Mouse (Mus musculus): ENCODE data around the gene Pak1.
"Not testable (repeated sequence)": the region's sequence is repeated elsewhere in the genome, so short reads cannot be mapped to it uniquely, and the experiment has no call there.

Gene Pak1

DNA sequence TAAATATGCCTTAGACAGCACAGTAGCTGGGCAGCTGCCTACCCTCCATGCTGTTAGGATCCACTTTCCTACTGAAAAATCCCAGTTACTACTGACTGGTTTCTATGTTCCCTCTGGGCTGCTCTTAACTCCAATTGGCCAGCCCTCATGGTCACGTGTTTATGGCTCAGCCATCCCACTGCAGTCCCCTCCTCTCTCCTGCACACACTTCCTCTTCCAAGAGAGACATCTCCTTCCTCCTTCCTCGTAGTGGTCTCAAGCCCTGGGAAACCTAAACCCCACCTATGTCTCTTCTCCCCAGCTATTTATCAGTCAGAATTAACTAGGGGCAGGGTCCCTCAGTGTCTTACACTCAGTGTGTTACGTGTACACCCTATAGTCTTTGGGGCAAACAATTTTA is 61.2 kb downstream of the Pak1 start:
- not testable (repeated sequence) for DNase-seq (ENCODE audit: low read depth, low spot score)

DNA sequence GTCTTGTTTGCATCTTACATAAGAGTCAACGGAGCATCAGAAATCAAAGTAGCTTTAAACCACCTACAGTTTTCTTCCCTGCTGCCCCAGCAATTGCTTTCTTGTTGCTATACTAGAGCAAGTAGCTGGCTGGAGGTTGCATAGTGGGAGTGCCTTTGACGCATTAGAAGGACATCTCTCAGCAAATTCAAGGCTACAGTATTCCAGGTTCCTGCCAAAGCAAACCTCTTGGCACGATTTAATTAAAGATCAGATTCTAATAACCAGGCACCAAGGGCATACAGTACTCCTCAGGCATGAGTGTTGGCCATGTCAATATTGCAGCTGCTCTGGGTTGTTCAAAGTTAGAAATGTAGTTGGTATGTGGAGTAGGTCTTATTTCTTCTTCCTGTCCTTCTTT is 62.0 kb downstream of the Pak1 start:
- DNase-seq (ENCODE audit: low read depth, low spot score): no peak

DNA sequence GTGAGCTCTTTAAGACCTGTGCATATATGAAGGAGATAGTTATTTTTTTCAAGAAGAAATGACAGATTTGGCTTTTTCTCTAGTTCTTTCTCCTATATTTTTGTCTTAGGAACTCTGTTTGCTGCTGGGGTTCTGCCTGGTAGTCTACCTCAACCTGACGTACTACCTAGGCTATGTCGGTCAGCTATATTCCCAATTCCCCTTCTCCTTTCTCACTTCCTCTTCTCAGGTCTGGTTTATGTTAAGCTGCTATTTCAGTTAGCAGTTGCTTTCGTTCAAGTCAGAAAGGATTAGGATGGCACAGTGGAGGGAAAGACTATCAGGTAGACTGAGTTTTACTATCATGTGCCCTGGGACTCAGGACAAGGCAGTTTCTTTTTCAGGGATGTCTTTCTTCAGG is 75.2 kb downstream of the Pak1 start:
- no peak for DNase-seq (ENCODE audit: low read depth, low spot score)

DNA sequence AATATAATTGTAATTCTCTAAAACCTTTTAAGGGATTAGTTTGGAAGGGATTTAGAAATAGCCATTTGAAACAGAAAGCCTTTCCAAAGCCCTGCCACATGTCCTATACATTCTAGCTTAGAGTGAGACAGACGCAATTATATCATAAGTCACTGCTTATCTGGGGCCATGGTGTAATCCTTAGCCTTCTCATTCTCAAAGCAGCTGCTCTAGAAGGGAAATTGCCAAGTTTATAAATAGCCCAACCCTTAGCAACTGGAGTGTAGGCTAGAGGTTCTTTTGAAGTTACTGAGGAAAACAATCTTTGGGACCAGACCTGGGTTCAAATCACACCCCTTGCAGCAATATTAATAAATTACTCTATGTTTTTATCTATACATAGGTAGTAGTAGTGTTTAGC is 76.2 kb downstream of the Pak1 start:
- no peak for DNase-seq (ENCODE audit: low read depth, low spot score)

DNA sequence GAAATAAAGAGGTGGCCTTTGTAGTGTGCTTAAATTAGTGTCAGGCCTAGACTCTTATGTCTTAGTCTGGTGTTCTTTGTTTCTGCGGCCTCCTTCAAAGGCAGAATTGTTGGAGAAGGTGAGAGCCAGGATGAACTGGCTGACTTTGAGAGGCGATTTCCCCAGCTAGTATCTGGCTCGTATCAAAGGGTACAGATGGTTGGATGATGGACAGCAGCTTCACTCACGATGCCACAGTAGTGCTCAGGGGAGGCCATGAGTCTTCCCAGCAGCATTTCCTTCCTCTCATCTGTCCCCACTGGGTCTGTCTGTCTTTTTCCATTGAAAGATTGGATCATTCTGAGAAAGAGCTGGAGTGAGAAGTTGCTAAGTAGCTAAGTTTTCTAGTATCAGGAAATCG is 79.5 kb downstream of the Pak1 start:
- DNase-seq (ENCODE audit: low read depth, low spot score): no peak

DNA sequence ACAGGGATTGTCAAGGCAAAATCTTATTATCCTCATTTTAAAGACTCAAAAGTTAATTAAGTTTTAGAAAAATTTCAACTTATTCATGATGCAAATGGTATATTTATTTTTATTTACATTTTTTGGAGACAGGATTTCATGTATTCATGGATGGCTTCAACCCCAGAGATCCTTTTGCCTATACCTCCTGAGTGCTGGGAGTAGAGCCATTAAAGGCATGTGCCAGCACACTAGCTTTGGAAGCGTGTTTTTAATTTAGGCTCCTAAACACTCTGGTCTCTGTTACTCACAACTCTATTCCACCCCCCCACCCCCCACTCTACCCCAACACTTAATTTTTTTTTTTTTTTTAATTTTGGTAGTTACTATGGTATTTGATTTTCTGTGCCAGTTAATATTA is 80.4 kb downstream of the Pak1 start:
- DNase-seq (ENCODE audit: low read depth, low spot score): no peak

DNA sequence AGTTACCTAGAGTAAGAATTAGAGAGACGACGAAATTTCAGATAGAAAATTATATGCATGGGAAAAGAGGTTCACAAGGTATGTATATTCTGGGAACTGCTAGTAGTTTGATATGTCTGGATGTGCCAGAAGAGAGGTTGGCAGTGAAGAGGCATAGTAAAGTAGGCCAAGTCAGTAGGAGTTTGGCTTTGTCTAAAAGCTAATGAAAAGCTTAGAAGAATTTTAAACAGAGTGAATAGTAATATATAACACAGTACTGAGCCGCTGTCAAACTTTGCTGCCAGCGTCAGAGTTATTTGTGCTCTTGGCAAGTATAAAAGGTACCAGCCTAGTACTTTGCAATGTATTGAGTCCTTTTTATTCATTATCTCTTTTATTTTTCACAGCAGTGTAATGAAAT is 84.1 kb downstream of the Pak1 start:
- no peak for DNase-seq (ENCODE audit: low read depth, low spot score)

DNA sequence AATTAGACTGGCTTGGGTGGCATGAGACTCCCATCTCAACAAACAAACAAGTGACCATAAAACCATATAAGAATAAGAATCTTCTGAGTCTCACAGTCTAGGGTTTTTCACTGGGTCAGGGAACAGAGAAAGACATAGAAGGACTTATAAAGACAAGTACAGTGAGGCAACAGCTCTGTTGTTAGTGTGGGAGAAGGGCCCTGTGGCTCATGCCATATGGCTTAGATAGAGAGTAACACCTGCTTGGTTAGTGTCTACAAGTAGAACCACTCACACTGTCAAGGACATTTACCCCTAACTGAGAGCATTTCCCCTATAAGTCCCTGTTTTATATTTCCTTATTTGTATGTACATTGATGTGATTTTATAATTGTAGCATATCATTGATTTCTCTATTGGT is 85.0 kb downstream of the Pak1 start:
- DNase-seq (ENCODE audit: low read depth, low spot score): no peak

DNA sequence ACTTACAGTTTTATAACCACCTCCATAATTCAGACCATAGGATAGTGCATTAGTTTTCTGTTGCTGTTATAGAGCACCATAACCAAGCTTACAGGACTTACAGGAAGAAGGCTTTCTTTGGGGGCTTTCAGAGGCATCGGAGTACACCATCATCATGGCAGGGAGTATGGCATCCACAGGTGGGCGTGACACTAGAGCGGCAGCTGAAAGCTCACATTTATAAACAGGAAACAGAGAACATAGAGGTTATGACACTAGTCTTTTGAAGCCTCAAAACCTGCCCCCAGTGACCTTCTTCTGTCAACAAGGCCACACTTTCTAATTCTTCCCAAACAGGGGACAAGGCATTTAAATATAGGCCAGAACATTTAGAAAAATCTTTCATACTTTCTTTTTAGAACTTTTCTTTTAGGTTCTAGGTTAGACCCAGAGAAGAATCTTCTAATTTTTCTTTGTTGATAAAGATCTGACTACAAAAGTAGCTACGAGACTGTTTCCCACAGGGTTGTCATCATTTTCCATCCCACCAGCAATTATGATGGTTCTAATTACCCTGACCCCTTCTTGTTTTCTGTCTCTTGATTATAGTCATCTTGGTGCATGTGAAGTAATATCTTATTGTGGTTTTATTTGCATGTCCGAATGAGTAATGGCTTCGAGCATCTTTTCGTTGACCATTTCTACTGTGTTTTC is 89.7 kb downstream of the Pak1 start:
- DNase-seq (ENCODE audit: low read depth, low spot score): no peak

DNA sequence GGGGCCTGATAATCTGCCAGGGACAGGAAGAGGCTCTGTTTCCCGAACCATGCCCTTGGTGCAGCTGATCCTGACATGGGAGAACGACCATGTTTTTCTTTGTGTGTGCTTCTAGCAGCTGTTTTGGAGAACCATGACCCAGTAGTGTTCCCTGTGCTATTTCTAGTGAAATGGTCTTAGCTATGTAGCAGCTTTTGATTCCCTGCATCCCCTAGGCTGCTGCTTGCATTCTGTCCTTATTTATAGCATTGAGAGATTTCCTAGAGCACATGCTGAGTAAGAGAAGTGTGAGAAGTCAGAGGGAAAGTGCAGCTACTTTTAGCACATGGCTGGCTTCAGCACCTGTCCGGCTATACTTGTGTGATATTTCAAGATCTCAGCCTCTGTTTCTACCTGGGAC is 123.3 kb downstream of the Pak1 start:
- DNase-seq (ENCODE audit: low read depth, low spot score): no peak

DNA sequence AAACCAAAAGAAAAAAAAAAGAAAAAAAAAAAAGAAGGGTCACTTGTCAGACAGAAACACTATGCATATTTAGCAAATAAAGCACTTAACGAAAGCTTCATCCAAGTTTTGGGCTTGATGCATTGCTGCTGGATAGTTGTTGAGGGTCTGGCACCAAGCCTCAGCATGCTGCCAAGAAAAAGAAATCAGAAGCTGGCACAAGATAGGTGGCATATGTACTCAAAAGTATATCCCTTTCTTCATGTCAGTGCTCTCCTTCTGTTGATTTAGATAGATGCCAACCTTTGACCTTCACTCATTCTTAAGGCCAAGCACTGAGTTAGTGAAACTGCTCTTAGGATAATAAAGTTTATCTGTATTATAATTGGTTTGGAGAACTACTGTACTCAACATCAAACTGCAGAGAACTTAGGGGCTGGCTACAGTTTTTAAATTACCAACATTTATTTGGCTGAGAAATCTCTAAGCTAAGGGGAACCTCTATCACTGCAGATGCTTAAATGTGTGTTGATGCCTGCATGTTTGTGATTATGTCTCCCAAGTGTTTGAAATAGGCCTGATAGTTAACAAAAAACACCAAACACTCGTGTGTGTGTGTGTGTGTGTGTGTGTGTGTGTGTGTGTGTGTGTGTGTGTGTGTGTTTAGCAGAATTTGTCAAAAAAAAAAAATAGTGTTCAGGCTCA is 126.6 kb downstream of the Pak1 start:
- no peak for DNase-seq (ENCODE audit: low read depth, low spot score)

DNA sequence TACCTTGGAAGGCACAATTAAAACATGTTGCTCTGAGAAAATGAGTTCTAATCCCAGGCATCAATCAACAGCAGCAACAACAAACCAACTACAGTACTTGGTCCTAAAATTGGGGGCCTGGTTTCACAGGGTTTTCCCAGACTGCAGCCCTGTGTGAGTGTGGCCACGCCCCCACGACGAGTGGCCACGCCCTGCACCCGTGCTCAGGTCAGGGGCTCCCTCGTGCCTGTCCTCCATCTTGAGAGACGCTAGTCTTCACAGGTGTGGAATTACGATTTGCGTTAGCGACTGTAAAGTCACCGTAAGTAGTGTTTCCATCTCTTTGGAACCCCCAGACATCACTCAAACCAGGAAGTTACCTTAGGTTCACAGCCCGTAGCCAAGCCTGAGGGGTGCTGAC is 131.4 kb downstream of the Pak1 start, which contains the start of gene Gdpd4:
Gene Gdpd4, plus strand, starts transcription at position 214 of the 400 bp plus-strand sequence.
- DNase-seq (ENCODE audit: low read depth, low spot score): no peak

DNA sequence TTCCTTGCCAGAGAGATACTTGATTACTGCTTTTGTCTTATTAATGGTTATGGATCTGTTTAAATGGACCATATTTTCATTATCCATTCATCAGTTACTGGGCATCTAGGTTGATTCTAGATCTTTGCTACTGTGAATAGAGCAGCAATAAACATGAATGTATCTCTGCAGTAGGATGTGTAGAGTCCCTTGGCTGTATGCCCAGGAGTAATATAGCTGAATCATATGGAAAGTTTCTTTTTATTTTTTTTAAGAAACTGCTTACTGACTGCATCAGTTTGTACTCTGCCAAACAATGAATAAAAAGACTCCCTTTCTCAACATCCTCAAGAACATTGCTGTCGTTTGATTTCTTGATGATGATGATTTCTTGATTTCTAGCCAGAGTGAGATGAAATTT is 137.5 kb downstream of the Pak1 start:
- no peak for DNase-seq (ENCODE audit: low read depth, low spot score)

DNA sequence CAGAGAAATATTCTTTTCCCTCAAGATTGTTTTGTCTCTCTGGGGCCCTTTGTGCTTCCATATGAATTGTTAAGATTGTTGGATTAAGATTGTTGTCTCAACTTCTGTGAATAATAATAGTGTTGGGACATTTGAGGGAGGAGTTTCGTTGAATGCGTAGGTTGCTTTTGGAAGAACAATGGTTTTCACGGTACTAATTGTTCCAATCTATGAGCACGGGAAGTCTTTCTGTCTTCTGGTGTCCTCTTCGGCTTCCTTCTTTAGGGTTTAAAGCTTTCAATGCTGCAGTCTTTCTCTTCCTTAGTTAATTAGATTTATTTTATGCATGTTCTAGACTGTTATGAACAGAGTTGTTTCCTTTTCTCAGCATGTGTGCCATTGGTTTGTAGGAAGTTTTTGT is 138.6 kb downstream of the Pak1 start:
- DNase-seq (ENCODE audit: low read depth, low spot score): no peak

DNA sequence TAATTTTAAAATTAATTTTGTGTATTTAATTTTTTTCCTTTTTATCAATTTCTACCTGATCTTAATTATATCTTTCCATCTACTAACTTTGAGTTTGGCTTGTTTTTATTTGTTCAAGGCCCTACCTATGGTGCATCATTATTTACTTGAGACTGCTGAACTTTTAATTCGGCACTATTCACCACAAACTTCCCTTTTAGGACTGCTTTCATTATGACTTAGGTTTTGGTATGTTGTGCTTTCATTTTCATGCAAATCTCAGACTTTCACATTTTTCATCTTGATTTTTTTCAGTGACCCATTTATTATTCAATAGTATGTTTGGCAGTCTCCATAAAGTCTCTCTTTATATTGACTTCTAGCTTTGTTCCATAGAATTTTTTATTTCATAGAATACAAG is 156.1 kb downstream of the Pak1 start:
- no peak for DNase-seq (ENCODE audit: low read depth, low spot score)
